Mouse (Mus musculus) naive thymus-derived CD4-positive, alpha-beta T cell, adult 2 months (primary cell): ENCODE measurements at regions not wholly inside any gene's neighbourhood (a gene's known extent, or its start where the extent isn't known, plus 50 kb on each side); places are given as distances from the start of the nearest gene placed in this dataset.

Experiments
- DNase-seq: peaks from one replicate; pipeline ENCODE4 v3.0.0-alpha.2; 2011; ENCODE audit warnings: low read depth

DNA sequence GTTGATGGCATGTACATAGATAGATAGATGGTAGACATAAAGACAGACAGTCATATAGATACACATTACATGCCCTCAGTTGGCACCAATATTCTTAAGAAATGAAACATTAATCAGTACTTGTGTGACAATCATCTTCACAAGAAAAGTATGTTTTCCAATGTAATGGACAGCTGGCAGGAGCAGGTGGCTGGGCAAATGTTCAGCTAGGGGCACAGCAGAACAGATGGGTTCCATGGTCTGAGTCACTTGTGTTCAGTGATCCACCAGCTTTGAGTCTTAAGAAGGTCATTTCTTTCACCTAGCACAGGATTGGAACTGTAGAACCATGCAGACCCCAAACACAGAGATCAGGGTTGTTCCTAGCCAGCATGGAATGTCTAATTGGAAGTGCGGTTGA lies 2631.2 kb upstream of the 5930422O12Rik start:
- no peak for DNase-seq

DNA sequence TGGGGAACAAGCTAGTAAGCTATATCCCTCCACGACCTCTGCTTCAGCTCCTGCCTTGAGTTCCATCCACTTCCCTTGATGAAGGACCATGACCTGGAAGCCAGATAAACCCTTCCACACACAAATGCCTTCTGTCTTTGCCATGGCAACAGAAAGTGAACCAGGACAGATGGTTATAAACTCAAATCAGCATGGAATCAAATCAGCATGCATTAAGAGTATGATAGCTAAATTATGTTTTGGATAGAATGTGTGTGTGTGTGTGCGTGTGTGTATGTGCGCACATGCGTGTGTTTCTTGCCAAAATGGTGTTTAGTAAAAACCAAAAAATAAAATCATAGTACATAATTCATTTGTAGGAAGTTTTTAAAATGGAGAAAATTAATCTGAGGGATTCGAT lies 2611.5 kb upstream of the 5930422O12Rik start:
- no peak for DNase-seq

- no peak for DNase-seq
Measured at GRCm38 (mm10) chr8:30822835-30823587, 2605.5 kb upstream of the 5930422O12Rik start.

- DNase-seq, result no peak
Measured at GRCm38 (mm10) chr8:30823588-30823938, 2604.9 kb upstream of the 5930422O12Rik start.

- DNase-seq, result no peak
Measured at GRCm38 (mm10) chr8:30826021-30826420, 2602.5 kb upstream of the 5930422O12Rik start.

- no peak for DNase-seq
Measured at GRCm38 (mm10) chr8:30838056-30838455, 2590.5 kb upstream of the 5930422O12Rik start.

DNA sequence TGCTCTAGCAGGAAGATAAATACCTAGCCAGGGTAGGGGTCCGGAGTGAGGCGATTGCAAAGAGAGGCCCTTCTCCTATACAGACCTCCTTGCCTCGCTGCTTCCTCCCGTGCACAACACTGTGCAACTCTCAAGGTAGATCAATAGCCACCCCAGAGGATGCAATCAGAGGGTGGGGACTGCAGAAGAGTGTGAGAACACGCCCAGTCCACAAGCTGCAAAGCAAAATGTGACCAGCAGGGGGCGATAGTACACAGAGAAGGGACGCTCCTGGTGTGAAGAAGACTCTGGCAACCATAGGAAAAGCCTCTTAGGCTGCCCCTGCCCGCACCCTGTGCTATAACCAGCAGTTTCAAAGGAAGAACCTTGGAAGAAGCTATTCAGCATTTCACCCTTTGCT lies 2588.4 kb upstream of the 5930422O12Rik start:
- no peak for DNase-seq

GRCm38 (mm10) chr8:30863017-30863416 lies 2565.5 kb upstream of the 5930422O12Rik start:
- no peak for DNase-seq

DNA sequence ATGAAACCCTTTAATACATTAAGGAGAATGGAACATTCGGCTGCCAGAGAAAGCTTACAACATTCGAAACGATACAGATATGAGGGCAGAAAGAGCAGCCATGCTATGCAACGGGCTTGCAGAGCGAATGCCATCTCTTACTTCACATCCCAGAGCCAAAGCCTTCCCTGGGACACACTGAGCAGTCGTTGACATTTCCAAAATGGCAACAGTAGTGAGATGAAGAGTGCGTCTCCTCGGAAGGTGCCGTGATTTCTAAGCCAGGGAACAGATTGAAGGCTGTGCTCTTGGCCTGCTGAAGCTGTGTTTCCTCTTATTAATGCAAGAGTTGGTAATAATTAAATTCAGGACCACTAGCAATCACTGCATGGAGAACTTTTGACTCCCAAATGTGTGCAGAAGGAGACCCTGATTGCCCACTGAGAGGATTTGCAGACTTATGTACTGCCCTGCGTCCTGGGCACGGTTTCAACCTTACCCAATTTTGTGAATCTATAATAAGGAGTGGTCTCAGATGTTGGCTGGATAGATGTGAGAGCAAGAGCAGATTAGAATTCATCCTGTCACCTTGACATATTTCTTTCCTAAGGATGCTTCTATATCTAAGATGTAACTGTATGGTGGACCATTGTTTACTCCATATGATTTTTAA lies 2522.3 kb upstream of the 5930422O12Rik start:
- DNase-seq, result no peak

DNA sequence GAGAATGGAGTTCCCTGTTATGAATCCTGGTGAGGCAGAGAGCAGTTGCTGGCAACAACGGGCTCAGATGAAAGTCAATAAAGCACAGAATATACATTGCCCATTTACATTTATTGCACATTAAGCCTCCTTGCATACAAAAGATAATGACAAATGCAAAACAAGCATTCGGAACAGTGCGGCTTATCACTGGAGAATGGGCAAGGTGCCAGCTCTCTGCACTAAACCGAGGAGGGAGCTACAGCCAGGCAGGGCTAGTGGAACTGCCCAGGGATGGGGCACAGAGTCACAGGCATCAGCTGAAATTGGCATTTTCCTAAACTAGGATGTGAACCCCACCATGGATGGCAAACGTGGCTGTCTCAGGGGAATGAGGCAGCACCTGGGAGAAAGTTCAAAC lies 2514.8 kb upstream of the 5930422O12Rik start:
- DNase-seq, result no peak

GRCm38 (mm10) chr8:30915127-30915526 lies 2513.4 kb upstream of the 5930422O12Rik start:
- DNase-seq, result no peak

DNA sequence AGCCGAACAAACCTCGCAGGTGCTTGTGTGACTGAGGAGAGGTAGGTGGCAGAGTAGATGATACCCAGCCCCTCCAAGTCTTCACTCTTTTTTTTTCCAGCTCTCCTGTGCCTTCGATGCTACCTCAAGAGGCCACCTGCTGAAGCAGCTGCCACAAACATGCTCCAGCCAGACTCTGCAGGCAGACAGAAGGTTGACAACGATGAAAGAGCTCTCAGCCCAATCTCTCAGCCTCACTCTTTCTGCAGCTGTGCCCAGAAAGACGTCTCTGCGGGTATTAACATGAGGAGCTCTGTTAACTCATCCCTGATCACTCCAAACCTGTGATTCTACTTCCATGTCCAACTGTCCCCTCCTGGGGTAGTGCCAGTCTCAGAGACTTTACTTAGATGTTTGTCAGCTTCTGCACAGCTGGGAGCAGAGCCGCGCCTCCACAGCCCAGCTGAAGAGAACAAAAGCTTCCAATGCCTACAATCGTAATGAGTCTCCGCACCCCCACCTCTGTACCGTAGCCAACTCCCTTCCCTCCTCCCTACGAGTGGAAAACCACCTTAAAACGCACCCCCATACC lies 2512.8 kb upstream of the 5930422O12Rik start:
- no peak for DNase-seq

DNA sequence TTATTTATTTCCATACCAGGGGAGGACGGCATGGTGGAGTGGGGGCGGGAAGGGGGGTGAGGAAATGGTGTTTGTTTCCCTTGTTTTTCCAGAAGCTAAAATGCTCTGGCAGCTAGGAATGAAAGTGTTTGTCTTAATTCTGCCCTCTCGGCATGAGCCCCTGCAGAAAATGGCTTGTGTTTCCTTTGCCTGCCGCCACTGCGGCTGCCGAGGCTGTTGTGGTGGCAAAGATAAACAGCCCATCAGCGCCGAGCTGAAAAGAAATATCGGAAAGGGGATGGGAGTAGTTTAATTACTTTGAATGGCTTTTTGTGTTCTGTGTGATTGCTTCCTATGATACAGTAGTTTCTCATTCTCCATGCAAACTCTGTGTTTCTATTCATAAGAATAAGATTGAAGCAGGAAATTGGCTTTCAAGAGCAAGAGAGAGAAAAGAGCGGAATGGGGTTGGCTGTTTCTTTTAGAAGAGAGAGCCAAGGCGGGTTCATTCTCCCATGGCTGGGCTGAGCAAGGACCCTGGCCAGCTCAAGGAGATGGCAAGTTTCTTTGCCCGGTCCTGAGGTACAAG lies 2512.2 kb upstream of the 5930422O12Rik start:
- DNase-seq, result no peak

GRCm38 (mm10) chr8:30921451-30921850 lies 2507.1 kb upstream of the 5930422O12Rik start:
- no peak for DNase-seq

- DNase-seq, result no peak
Measured at GRCm38 (mm10) chr8:30923301-30924159, 2505.0 kb upstream of the 5930422O12Rik start.

GRCm38 (mm10) chr8:30924160-30924534 lies 2504.4 kb upstream of the 5930422O12Rik start:
- DNase-seq, result no peak

DNA sequence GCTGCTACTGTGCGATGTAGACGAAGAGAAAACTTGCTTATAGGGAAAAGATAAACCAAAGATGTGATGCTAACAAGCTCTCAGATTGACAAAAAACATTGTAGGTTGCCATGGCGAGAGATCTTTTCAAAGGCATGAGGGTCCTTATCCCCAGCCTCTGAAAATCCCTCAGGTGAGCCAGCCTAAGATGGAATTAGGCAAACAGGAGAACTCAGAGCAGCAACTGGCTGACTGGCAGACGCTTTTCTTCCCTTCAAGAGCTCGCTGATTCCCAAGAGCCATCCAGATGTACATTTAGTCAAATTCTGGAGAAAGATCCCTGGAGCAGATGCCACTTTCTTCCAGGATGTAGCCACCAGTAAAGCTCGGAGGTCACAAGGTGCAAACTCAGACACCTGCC lies 2503.9 kb upstream of the 5930422O12Rik start:
- DNase-seq, result no peak

GRCm38 (mm10) chr8:30937449-30938075 lies 2490.9 kb upstream of the 5930422O12Rik start:
- DNase-seq, result no peak

DNA sequence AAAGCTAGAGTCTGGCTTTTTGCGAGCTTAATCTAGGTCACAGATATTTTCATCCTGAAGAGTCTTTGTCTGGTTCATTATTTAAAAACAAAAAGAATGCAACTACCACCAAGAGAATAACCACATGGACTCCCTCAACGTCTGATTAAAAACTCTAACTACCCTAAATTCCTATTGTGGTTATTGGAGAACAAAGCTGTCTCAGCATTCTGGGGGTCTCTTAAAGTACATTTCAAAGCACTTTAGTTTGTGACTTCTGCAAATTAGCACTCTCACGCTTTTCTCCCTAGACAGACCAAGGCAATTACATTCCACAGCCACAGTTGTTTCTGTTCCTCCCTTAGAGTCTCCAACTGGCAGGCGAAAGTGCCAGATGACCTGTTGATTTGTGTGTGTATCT lies 2487.6 kb upstream of the 5930422O12Rik start:
- no peak for DNase-seq

DNA sequence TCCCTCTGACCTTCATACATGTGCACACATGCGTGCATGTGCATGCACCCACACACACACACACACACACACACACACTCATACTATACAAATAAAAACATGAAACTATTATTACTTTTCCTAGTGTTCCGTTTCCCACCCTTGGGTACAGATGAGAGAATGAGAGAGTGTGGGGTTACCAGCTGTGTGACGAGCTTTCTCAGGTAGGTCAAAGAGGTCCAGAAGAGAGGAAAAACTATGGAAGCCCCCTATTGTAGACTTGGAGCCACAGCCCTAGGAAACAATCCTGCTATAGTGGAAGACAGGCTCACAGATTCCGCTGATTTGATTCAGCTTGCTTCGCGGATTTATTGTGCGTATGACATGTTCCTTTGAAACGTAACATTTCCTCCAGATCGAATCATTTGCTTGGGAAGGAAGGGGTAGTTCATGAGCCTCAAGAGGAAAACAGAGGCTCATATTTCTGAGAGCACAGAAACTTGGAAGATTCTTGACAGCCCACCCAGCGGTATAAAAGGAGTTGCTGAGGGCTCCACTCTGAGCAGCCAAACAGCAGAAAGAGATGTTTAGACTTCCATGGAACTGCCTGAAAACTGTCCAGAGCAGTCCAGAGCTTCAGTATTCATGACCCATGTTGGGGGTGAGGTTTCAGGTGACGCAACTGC lies 2486.9 kb upstream of the 5930422O12Rik start:
- no peak for DNase-seq
